Mouse (Mus musculus) frontal cortex, adult 2 months (tissue): ENCODE measurements around the gene Nalcn. TPM values are rescaled to one million over a fixed set of nuclear protein-coding genes. Genes with fewer than 3 reads are reported as not detected.
A peak's percentile ranks its signal among the peaks of the same experiment; 100 is the strongest.

ENCODE experiments used
- DNase-seq, 2 experiments: peaks; one replicate each; pipeline ENCODE4 v3.0.0; 2022; ENCODE audit warnings: low spot score in 1 of 2; ENCODE audit errors: extremely low spot score in 1 of 2
- polyA plus RNA-seq: library from polyadenylated mRNA; depleted of rRNA; stranded (reverse); fragments of >200 nt; gene quantifications from 2 replicates; pipeline ENCODE4 v1.2.3, GENCODE M21; 2012; rRNA removed

Nalcn gene
- polyA plus RNA-seq, 1 experiment = 36.4 TPM

DNA sequence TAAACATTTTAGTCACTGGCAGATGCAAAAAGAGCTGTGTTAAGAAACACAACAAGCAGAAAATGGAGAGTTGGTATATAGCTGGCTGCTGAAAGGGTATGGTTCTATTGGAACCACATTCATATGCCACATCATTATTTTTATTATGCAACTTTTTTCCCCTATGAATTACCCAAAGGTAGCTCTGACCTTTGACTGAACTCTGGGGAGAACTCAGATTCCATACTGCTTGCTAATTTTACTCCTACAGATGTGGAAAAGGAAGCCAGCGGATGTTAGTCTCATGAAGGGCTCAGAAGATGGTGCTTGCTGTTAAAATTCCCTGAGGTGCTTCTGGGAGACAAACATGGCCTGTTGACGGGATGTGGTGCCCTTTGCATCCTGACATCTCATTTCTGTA, 389.9 kb downstream of the Nalcn start:
- DNase-seq = no peak

GRCm38 (mm10) chr14:123232630-123233206, 394.2 kb downstream of the Nalcn start:
- DNase-seq = peak in 1 of 2 experiments; percentile 15

Other genes with a start within 250 kb of the Nalcn start
- gene Itgbl1, start 32.8 kb upstream of the Nalcn start, polyA plus RNA-seq = 1.1 and 1.8 TPM in 2 replicates